Mouse (Mus musculus): ENCODE results near the gene Pgc. TPM values are rescaled to one million over a fixed set of nuclear protein-coding genes. Genes with fewer than 3 reads are reported as not detected.

Pgc gene
- polyA plus RNA-seq, 1 experiment from 2014 or later = not detected

DNA sequence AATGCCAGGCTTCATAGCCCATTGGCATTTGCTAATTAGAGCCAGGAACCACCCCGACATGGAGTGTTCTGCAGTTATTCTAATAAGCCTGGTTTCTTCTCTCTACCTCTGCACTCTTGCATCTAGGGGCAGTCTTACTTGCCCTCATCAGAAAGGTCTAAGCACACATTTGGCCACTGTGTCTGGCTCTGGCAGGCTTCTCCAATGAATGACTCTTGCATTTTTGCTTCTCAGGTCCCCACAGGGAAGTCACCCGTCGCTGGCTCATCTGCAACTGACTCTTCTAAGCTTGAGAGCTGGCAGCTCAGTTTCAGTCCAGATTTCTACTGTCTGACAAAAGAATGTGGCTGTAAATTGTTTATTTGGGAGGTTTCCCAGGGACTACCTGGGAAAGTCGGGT is 39.3 kb downstream of the Pgc start:
- Histone ChIP-seq H3K4me2 (ENCODE audit: low read length) (no peak overlapping the region), H3K27me3 (replicated peaks; ENCODE audit: control insufficient read depth, insufficient read depth, low read length) (no peaks in the 10 kb centered on the region), H3K4me1 (ENCODE audit: control insufficient read depth, insufficient read depth, low read depth, low read length) (peaks cover 11% of the 10 kb centered on the region), H3K27ac (ENCODE audit: low read depth, low read length) (no peak overlapping the region), H3K9me3 (ENCODE audit: control insufficient read depth, low read length) (no peaks in the 10 kb centered on the region), H3K4me3 (ENCODE audit: low read length) (no peak overlapping the region), H3K9ac (ENCODE audit: low read depth, low read length) (no peak overlapping the region), H3K36me3 (ENCODE audit: control insufficient read depth, insufficient read depth, low read length) (no peaks in the 10 kb centered on the region)
- ATAC-seq = no peak
- 80% methylated on average over 4 of the region's 4 CpGs for WGBS

- ATAC-seq = no peak
- Histone ChIP-seq H3K27ac (ENCODE audit: low read depth, low read length) (no peak overlapping the region), H3K4me2 (ENCODE audit: low read length) (no peak overlapping the region), H3K9ac (ENCODE audit: low read depth, low read length) (no peak overlapping the region), H3K27me3 (replicated peaks; ENCODE audit: control insufficient read depth, insufficient read depth, low read length) (no peaks in the 10 kb centered on the region), H3K36me3 (ENCODE audit: control insufficient read depth, insufficient read depth, low read length) (no peaks in the 10 kb centered on the region), H3K9me3 (ENCODE audit: control insufficient read depth, low read length) (no peaks in the 10 kb centered on the region), H3K4me1 (ENCODE audit: control insufficient read depth, insufficient read depth, low read depth, low read length) (peaks cover 11% of the 10 kb centered on the region), H3K4me3 (ENCODE audit: low read length) (no peak overlapping the region)
- 86% methylated on average over 6 of the region's 6 CpGs for whole genome bisulfite sequencing
Observed at GRCm38 (mm10) chr17:47766407-47767043, 39.9 kb downstream of the Pgc start.

DNA sequence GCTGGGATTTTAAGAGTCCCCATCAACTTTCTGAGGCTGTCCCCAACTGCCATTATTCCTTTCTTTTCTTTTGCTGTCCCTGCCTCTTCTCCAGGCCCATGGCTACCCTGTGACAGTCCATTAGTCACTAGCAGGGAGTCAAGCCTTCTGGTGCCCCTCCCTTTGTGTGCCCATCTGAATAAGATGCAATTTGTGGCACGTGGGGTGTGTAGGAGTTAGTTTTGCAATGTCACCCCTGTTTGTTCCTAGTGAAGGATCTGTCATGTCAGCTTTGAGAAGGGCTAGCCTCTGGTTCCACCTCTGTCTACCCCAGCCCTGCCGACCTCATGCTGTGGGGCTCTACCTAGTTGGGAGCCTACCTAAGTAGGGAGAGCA is 40.4 kb downstream of the Pgc start:
- H3K9me3 ChIP-seq (ENCODE audit: control insufficient read depth, low read length) = no peaks in the 10 kb centered on the region; the same call in 1 of the 2 replicates
- H3K4me2 ChIP-seq (ENCODE audit: low read length) = no peak overlapping the region
- H3K4me3 ChIP-seq (ENCODE audit: low read length) = no peak overlapping the region
- no peaks in the 10 kb centered on the region for H3K27me3 ChIP-seq (replicated peaks; ENCODE audit: control insufficient read depth, insufficient read depth, low read length)
- H3K9ac ChIP-seq (ENCODE audit: low read depth, low read length) = no peak overlapping the region
- no peak overlapping the region for H3K27ac ChIP-seq (ENCODE audit: low read depth, low read length)
- no peak for ATAC-seq
- no peaks in the 10 kb centered on the region for H3K36me3 ChIP-seq (ENCODE audit: control insufficient read depth, insufficient read depth, low read length)
- peaks cover 11% of the 10 kb centered on the region for H3K4me1 ChIP-seq (ENCODE audit: control insufficient read depth, insufficient read depth, low read depth, low read length)
- WGBS = 59% methylated on average over 2 of the region's 2 CpGs

- Histone ChIP-seq H3K36me3 (ENCODE audit: control insufficient read depth, insufficient read depth, low read length) (no peaks in the 10 kb centered on the region), H3K27me3 (replicated peaks; ENCODE audit: control insufficient read depth, insufficient read depth, low read length) (no peaks in the 10 kb centered on the region), H3K4me3 (ENCODE audit: low read length) (no peak overlapping the region), H3K27ac (ENCODE audit: low read depth, low read length) (no peak overlapping the region), H3K4me1 (ENCODE audit: control insufficient read depth, insufficient read depth, low read depth, low read length) (peaks cover 8% of the 10 kb centered on the region), H3K9ac (ENCODE audit: low read depth, low read length) (no peak overlapping the region), H3K4me2 (ENCODE audit: low read length) (no peak overlapping the region), H3K9me3 (ENCODE audit: control insufficient read depth, low read length) (peaks cover 2% of the 10 kb centered on the region; the same call in 1 of the 2 replicates)
- WGBS = 50% methylated on average over 15 of the region's 17 CpGs
- no peak for ATAC-seq
Observed at GRCm38 (mm10) chr17:47767456-47768141, 41.0 kb downstream of the Pgc start.

- H3K36me3 ChIP-seq (ENCODE audit: control insufficient read depth, insufficient read depth, low read length) = no peaks in the 10 kb centered on the region
- no peaks in the 10 kb centered on the region for H3K27me3 ChIP-seq (replicated peaks; ENCODE audit: control insufficient read depth, insufficient read depth, low read length)
- H3K4me1 ChIP-seq (ENCODE audit: control insufficient read depth, insufficient read depth, low read depth, low read length) = no peaks in the 10 kb centered on the region
- no peak overlapping the region for H3K4me3 ChIP-seq (ENCODE audit: low read length)
- peaks cover 2% of the 10 kb centered on the region; the same call in 1 of the 2 replicates for H3K9me3 ChIP-seq (ENCODE audit: control insufficient read depth, low read length)
- H3K4me2 ChIP-seq (ENCODE audit: low read length) = no peak overlapping the region
- WGBS = 52% methylated on average over 12 of the region's 12 CpGs
- no peak; the same call in 1 of the 2 replicates for ATAC-seq
- no peak overlapping the region for H3K9ac ChIP-seq (ENCODE audit: low read depth, low read length)
- H3K27ac ChIP-seq (ENCODE audit: low read depth, low read length) = no peak overlapping the region
Observed at GRCm38 (mm10) chr17:47768707-47769276, 42.1 kb downstream of the Pgc start.

DNA sequence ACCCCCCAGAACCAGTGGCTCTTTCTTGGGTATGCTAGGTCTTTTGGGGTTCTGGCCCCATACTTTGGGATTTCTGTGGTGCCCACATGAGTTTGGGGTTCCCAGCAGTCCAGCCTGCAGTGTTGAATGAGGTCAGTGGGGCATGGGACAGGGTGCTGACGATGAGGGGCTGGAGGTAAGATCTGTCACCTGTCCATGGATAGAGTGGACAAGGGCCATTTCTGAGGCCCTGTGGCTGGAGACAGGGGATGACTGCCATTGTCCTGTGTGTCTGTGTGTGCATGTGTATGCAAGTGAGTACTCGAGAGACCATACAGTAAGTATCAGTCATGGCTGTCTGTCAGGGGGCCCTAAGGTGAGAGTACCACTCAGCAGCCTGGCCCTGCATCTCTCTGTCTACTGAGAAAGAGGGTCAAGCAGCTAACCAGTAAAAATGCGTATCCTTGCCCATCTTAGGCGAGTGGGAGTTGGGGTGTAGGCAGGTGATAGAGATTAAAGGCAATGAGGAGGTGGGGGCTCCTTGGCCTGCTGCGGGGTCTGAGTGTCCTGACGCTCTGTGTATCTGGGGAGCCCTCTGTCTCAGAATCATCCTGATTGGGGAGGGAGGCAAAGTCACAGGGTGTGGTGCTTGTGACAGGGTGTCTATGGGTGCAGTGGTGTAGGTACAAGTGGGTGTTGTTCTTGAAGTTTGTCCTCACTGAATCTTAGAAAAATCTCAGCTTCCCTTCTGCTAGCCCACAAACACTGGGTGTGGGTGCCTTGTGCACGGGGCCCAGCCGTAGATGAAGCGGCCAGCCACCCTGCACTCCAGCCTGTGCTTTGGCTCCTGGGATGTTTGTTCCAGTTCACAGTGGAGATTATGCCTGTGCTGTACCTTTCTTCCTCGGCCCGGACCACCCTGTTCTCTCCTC is 43.0 kb downstream of the Pgc start:
- WGBS = 86% methylated on average over 11 of the region's 11 CpGs
- Histone ChIP-seq H3K4me2 (ENCODE audit: low read length) (no peak overlapping the region), H3K4me1 (ENCODE audit: control insufficient read depth, insufficient read depth, low read depth, low read length) (no peaks in the 10 kb centered on the region), H3K36me3 (ENCODE audit: control insufficient read depth, insufficient read depth, low read length) (no peaks in the 10 kb centered on the region), H3K27ac (ENCODE audit: low read depth, low read length) (no peak overlapping the region), H3K27me3 (replicated peaks; ENCODE audit: control insufficient read depth, insufficient read depth, low read length) (no peaks in the 10 kb centered on the region), H3K9me3 (ENCODE audit: control insufficient read depth, low read length) (peaks cover 2% of the 10 kb centered on the region; the same call in 1 of the 2 replicates), H3K4me3 (ENCODE audit: low read length) (no peak overlapping the region), H3K9ac (ENCODE audit: low read depth, low read length) (no peak overlapping the region)
- no peak for ATAC-seq

DNA sequence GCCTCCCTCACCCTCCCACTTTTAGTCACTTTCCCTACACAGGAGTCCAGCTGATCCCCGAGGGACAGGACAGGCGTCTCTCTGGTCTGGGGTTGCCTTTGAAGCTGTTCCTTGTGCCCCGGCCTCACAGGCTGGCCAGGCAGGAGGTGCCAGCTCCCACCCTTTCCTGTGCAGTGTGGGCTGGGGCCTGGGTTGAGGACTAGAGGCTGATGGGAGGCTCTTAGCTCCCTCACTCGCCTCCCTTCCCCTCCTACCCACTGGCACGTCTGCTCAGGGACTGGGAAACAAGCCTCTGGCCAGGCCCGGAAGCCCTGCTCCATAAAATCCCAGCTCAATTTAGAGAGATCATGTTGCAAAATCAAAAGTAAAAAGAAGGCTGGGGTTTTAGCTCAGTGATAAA is 47.0 kb downstream of the Pgc start:
- no peak for ATAC-seq
- Histone ChIP-seq H3K4me2 (ENCODE audit: low read length) (no peak overlapping the region), H3K9me3 (ENCODE audit: control insufficient read depth, low read length) (peaks cover 2% of the 10 kb centered on the region; the same call in 1 of the 2 replicates), H3K27me3 (replicated peaks; ENCODE audit: control insufficient read depth, insufficient read depth, low read length) (no peaks in the 10 kb centered on the region), H3K36me3 (ENCODE audit: control insufficient read depth, insufficient read depth, low read length) (no peaks in the 10 kb centered on the region), H3K4me3 (ENCODE audit: low read length) (no peak overlapping the region), H3K9ac (ENCODE audit: low read depth, low read length) (no peak overlapping the region), H3K27ac (ENCODE audit: low read depth, low read length) (no peak overlapping the region), H3K4me1 (ENCODE audit: control insufficient read depth, insufficient read depth, low read depth, low read length) (no peaks in the 10 kb centered on the region)
- 74% methylated on average over 6 of the region's 6 CpGs for WGBS

- no peaks in the 10 kb centered on the region for H3K4me1 ChIP-seq (ENCODE audit: control insufficient read depth, insufficient read depth, low read depth, low read length)
- H3K27ac ChIP-seq (ENCODE audit: low read depth, low read length) = no peak overlapping the region
- H3K4me2 ChIP-seq (ENCODE audit: low read length) = no peak overlapping the region
- ATAC-seq = no peak
- no peaks in the 10 kb centered on the region for H3K36me3 ChIP-seq (ENCODE audit: control insufficient read depth, insufficient read depth, low read length)
- no peak overlapping the region for H3K4me3 ChIP-seq (ENCODE audit: low read length)
- H3K9me3 ChIP-seq (ENCODE audit: control insufficient read depth, low read length) = peaks cover 1% of the 10 kb centered on the region; the same call in 1 of the 2 replicates
- no peak overlapping the region for H3K9ac ChIP-seq (ENCODE audit: low read depth, low read length)
- no peaks in the 10 kb centered on the region for H3K27me3 ChIP-seq (replicated peaks; ENCODE audit: control insufficient read depth, insufficient read depth, low read length)
- WGBS = 75% methylated on average over 2 of the region's 2 CpGs
Observed at GRCm38 (mm10) chr17:47777141-47777540, 50.5 kb downstream of the Pgc start.
